Mouse (Mus musculus) neural tube, embryonic 13.5 days (tissue): Measurements from ENCODE around the gene Slc12a6. TPM values are rescaled to one million over a fixed set of nuclear protein-coding genes. Genes with fewer than 3 reads are reported as not detected.
"Not testable (repeated sequence)": the region's sequence is repeated elsewhere in the genome, so short reads cannot be mapped to it uniquely, and the experiment has no call there.

Experiments
- ATAC-seq: fragments of 200-750 bp; cut with Nextera tagmentation; 2 replicates; pipeline ENCODE4 v1.8.0; 2017; ENCODE audit warnings: low read depth, mild to moderate bottlenecking, moderate TSS enrichment, moderate library complexity
- H3K27ac ChIP-seq: fragments of 300-500 bp; sonication (generic); replicated peaks from 2 replicates; pipeline ENCODE4 v1.5.1; 2015; ENCODE audit warnings: moderate library complexity, mild to moderate bottlenecking, inconsistent platforms
- H3K27me3 ChIP-seq: fragments of 300-500 bp; sonication (generic); 2 replicates; pipeline ENCODE4 v1.6.1; 2015; ENCODE audit warnings: mild to moderate bottlenecking, inconsistent platforms
- H3K36me3 ChIP-seq: fragments of 300-500 bp; sonication (generic); 2 replicates; pipeline ENCODE4 v1.6.1; 2015; ENCODE audit warnings: mild to moderate bottlenecking, inconsistent platforms
- H3K4me1 ChIP-seq: fragments of 300-500 bp; sonication (generic); replicated peaks from 2 replicates; pipeline ENCODE4 v1.6.1; 2015; ENCODE audit warnings: inconsistent platforms
- H3K4me2 ChIP-seq: fragments of 300-500 bp; sonication (generic); 2 replicates; pipeline ENCODE4 v1.6.1; 2015; ENCODE audit warnings: inconsistent platforms, mild to moderate bottlenecking, moderate library complexity
- H3K4me3 ChIP-seq: fragments of 300-500 bp; sonication (generic); 2 replicates; pipeline ENCODE4 v1.5.1; 2015; ENCODE audit warnings: mild to moderate bottlenecking, inconsistent platforms
- H3K9ac ChIP-seq: fragments of 300-500 bp; sonication (generic); 2 replicates; pipeline ENCODE4 v1.6.1; 2015; ENCODE audit warnings: moderate library complexity, mild to moderate bottlenecking, inconsistent platforms
- H3K9me3 ChIP-seq: fragments of 300-500 bp; sonication (generic); 2 replicates; pipeline ENCODE4 v1.6.1; 2016; ENCODE audit warnings: inconsistent platforms
- WGBS: fragments of 180-500 bp; shearing (Covaris S2); methylation state at CpG from one replicate; pipeline ENCODE4 v1.1.7; 2015; 5-methylcytosine and 5-hydroxymethylcytosine counted together
- polyA plus RNA-seq: library from polyadenylated mRNA; unstranded; fragments of >200 nt; fragmentation: Nextera tagmentation; extraction: Ambion mirVana; gene quantifications from 2 replicates; pipeline ENCODE4 v1.2.1, GENCODE M21; 2015

Slc12a6 gene
- polyA plus RNA-seq, 1 experiment from 2014 or later = 15.0 TPM

GRCm38 (mm10) chr2:112266780-112267179, 1.2 kb downstream of the Slc12a6 start:
- Histone ChIP-seq H3K4me3 (peak overlapping the region; percentile 85), H3K9ac (peak overlapping the region; percentile 87), H3K36me3 (no peaks in the 10 kb centered on the region), H3K27ac (no peak overlapping the region), H3K9me3 (no peaks in the 10 kb centered on the region), H3K4me2 (peak overlapping the region; percentile 94), H3K4me1 (peaks cover 62% of the 10 kb centered on the region), H3K27me3 (no peaks in the 10 kb centered on the region)
- no peak for ATAC-seq
- 38% methylated on average over 10 of the region's 10 CpGs for WGBS

- no peak for ATAC-seq
- Histone ChIP-seq H3K9me3 (no peaks in the 10 kb centered on the region), H3K4me2 (peak overlapping the region; percentile 94), H3K9ac (no peak overlapping the region), H3K36me3 (no peaks in the 10 kb centered on the region), H3K4me1 (peaks cover 60% of the 10 kb centered on the region), H3K4me3 (peak overlapping the region; percentile 85), H3K27ac (no peak overlapping the region), H3K27me3 (no peaks in the 10 kb centered on the region)
- 80% methylated on average over 8 of the region's 8 CpGs for WGBS
Measured at GRCm38 (mm10) chr2:112267547-112268269, 2.1 kb downstream of the Slc12a6 start.

- no peak overlapping the region; the same call in 1 of the 2 replicates for H3K9ac ChIP-seq
- no peaks in the 10 kb centered on the region for H3K36me3 ChIP-seq
- H3K27ac ChIP-seq = no peak overlapping the region
- no peak for ATAC-seq
- H3K4me1 ChIP-seq = peaks cover 49% of the 10 kb centered on the region
- no peaks in the 10 kb centered on the region for H3K27me3 ChIP-seq
- 86% methylated on average over 2 of the region's 2 CpGs for WGBS
- H3K4me3 ChIP-seq = no peak overlapping the region
- H3K9me3 ChIP-seq = no peaks in the 10 kb centered on the region
- peak overlapping the region; percentile 6; the same call in 1 of the 2 replicates for H3K4me2 ChIP-seq
Measured at GRCm38 (mm10) chr2:112270011-112270410, 4.4 kb downstream of the Slc12a6 start.

- no peaks in the 10 kb centered on the region for H3K36me3 ChIP-seq
- peaks cover 28% of the 10 kb centered on the region for H3K4me1 ChIP-seq
- ATAC-seq = no peak
- no peaks in the 10 kb centered on the region for H3K27me3 ChIP-seq
- WGBS = 96% methylated on average over 2 of the region's 2 CpGs
- no peak overlapping the region for H3K9ac ChIP-seq
- H3K4me2 ChIP-seq = no peak overlapping the region
- no peak overlapping the region for H3K4me3 ChIP-seq
- H3K27ac ChIP-seq = no peak overlapping the region
- no peaks in the 10 kb centered on the region for H3K9me3 ChIP-seq
Measured at GRCm38 (mm10) chr2:112272909-112273308, 7.3 kb downstream of the Slc12a6 start.

GRCm38 (mm10) chr2:112273474-112273873, 7.8 kb downstream of the Slc12a6 start:
- ATAC-seq = no peak
- 92% methylated on average over 6 of the region's 6 CpGs for WGBS
- Histone ChIP-seq H3K27ac (no peak overlapping the region), H3K27me3 (no peaks in the 10 kb centered on the region), H3K4me2 (no peak overlapping the region), H3K36me3 (no peaks in the 10 kb centered on the region), H3K9ac (no peak overlapping the region), H3K9me3 (no peaks in the 10 kb centered on the region), H3K4me1 (peaks cover 24% of the 10 kb centered on the region), H3K4me3 (no peak overlapping the region)

GRCm38 (mm10) chr2:112276870-112277269, 11.2 kb downstream of the Slc12a6 start:
- no peak overlapping the region for H3K9ac ChIP-seq
- H3K27me3 ChIP-seq = no peaks in the 10 kb centered on the region
- WGBS = 94% methylated on average over 3 of the region's 3 CpGs
- H3K9me3 ChIP-seq = no peaks in the 10 kb centered on the region
- no peak overlapping the region for H3K4me2 ChIP-seq
- ATAC-seq = no peak
- H3K4me3 ChIP-seq = no peak overlapping the region
- H3K36me3 ChIP-seq = no peaks in the 10 kb centered on the region
- no peak overlapping the region for H3K27ac ChIP-seq
- H3K4me1 ChIP-seq = 0 out of 2 replicates have a peak, but pooled peaks cover under 1% of the 10 kb centered on the region

- Histone ChIP-seq H3K4me3 (no peak overlapping the region), H3K9me3 (no peaks in the 10 kb centered on the region), H3K27ac (no peak overlapping the region), H3K4me2 (no peak overlapping the region), H3K36me3 (no peaks in the 10 kb centered on the region), H3K27me3 (no peaks in the 10 kb centered on the region), H3K9ac (no peak overlapping the region), H3K4me1 (peaks cover 12% of the 10 kb centered on the region)
- no peak for ATAC-seq
- WGBS = 76% methylated on average over 1 of the region's 1 CpGs
Measured at GRCm38 (mm10) chr2:112282846-112283245, 17.2 kb downstream of the Slc12a6 start.

GRCm38 (mm10) chr2:112284363-112285030, 18.9 kb downstream of the Slc12a6 start:
- H3K9ac ChIP-seq = peak overlapping the region; percentile 69
- no peaks in the 10 kb centered on the region for H3K27me3 ChIP-seq
- H3K4me3 ChIP-seq = peak overlapping the region; percentile 41
- no peak overlapping the region for H3K27ac ChIP-seq
- peak overlapping the region; percentile 83 for H3K4me2 ChIP-seq
- no peaks in the 10 kb centered on the region for H3K9me3 ChIP-seq
- ATAC-seq = peak; percentile 84
- H3K4me1 ChIP-seq = peaks cover 12% of the 10 kb centered on the region
- WGBS = 1% methylated on average over 21 of the region's 21 CpGs
- no peaks in the 10 kb centered on the region for H3K36me3 ChIP-seq

GRCm38 (mm10) chr2:112285031-112285390, 19.4 kb downstream of the Slc12a6 start:
- Histone ChIP-seq H3K4me3 (peak overlapping the region; percentile 41), H3K27me3 (no peaks in the 10 kb centered on the region), H3K4me1 (peaks cover 12% of the 10 kb centered on the region), H3K9me3 (no peaks in the 10 kb centered on the region), H3K27ac (no peak overlapping the region), H3K36me3 (no peaks in the 10 kb centered on the region), H3K9ac (no peak overlapping the region; the same call in 1 of the 2 replicates), H3K4me2 (peak overlapping the region; percentile 83)
- no peak for ATAC-seq
- WGBS = 65% methylated on average over 6 of the region's 6 CpGs

GRCm38 (mm10) chr2:112286062-112286461, 20.4 kb downstream of the Slc12a6 start:
- H3K27me3 ChIP-seq, H3K36me3 ChIP-seq, H3K4me2 ChIP-seq, ATAC-seq, H3K9ac ChIP-seq, H3K9me3 ChIP-seq, H3K4me3 ChIP-seq, H3K27ac ChIP-seq: not testable (repeated sequence)
- 97% methylated on average over 1 of the region's 1 CpGs for WGBS
- peaks cover 12% of the 10 kb centered on the region for H3K4me1 ChIP-seq

GRCm38 (mm10) chr2:112287059-112287458, 21.4 kb downstream of the Slc12a6 start:
- no peak for ATAC-seq
- no peak overlapping the region for H3K4me3 ChIP-seq
- no peaks in the 10 kb centered on the region for H3K27me3 ChIP-seq
- no peak overlapping the region for H3K9ac ChIP-seq
- H3K4me2 ChIP-seq = no peak overlapping the region
- H3K27ac ChIP-seq = no peak overlapping the region
- peaks cover 12% of the 10 kb centered on the region for H3K4me1 ChIP-seq
- no peaks in the 10 kb centered on the region for H3K36me3 ChIP-seq
- no peaks in the 10 kb centered on the region for H3K9me3 ChIP-seq
- WGBS = 75% methylated on average over 4 of the region's 4 CpGs

GRCm38 (mm10) chr2:112289507-112289906, 23.9 kb downstream of the Slc12a6 start:
- Histone ChIP-seq H3K9ac (no peak overlapping the region), H3K9me3 (no peaks in the 10 kb centered on the region), H3K27me3 (no peaks in the 10 kb centered on the region), H3K4me3 (no peak overlapping the region), H3K36me3 (no peaks in the 10 kb centered on the region), H3K4me2 (no peak overlapping the region), H3K4me1 (peaks cover 6% of the 10 kb centered on the region), H3K27ac (no peak overlapping the region)
- 94% methylated on average over 3 of the region's 3 CpGs for WGBS
- no peak for ATAC-seq
